Mouse (Mus musculus) heart, postnatal 36 days (tissue): ENCODE results near the gene Fabp3. TPM values are rescaled to one million over a fixed set of nuclear protein-coding genes. Genes with fewer than 3 reads are reported as not detected.
A peak's percentile ranks its signal among the peaks of the same experiment; 100 is the strongest.

Experiments used
- DNase-seq, 2 experiments: peaks; one replicate each; pipeline ENCODE4 v3.0.0; 2021 to 2022
- intact Hi-C: fragments of 180-260 bp; cut with DNase I; formaldehyde crosslinking; loops from one replicate; pipeline ENCODE4 v1.15.1; 2025
- total RNA-seq, 2 experiments: library from RNA; stranded (reverse); gene quantifications; 2 replicates each; pipeline ENCODE4 v1.2.3; 2021

The Fabp3 gene
- 1,000 to 10,000 TPM; 6,013 to 6,518 TPM for total RNA-seq

- DNase-seq = peak; percentile 66 to 69
- intact Hi-C loops = no loop called here
These were observed at the start of gene Fabp3, which contains the start of gene Gm10570 for GRCm38 (mm10) chr4:130308231-130309081. Gene Fabp3, plus strand, starts transcription at chr4:130308595. Gene Gm10570, minus strand, starts transcription at chr4:130308674.

- intact Hi-C loops = no loop called here
- no peak for DNase-seq
These were observed 48.0 kb upstream of the Fabp3 start for GRCm38 (mm10) chr4:130260406-130260805.

GRCm38 (mm10) chr4:130264131-130264530 is 44.3 kb upstream of the Fabp3 start:
- intact Hi-C loops = loop anchor here (1.0 kb wide), 1 partner anchor 28 kb away; no protein-coding TSS in a partner anchor
- no peak for DNase-seq

DNA sequence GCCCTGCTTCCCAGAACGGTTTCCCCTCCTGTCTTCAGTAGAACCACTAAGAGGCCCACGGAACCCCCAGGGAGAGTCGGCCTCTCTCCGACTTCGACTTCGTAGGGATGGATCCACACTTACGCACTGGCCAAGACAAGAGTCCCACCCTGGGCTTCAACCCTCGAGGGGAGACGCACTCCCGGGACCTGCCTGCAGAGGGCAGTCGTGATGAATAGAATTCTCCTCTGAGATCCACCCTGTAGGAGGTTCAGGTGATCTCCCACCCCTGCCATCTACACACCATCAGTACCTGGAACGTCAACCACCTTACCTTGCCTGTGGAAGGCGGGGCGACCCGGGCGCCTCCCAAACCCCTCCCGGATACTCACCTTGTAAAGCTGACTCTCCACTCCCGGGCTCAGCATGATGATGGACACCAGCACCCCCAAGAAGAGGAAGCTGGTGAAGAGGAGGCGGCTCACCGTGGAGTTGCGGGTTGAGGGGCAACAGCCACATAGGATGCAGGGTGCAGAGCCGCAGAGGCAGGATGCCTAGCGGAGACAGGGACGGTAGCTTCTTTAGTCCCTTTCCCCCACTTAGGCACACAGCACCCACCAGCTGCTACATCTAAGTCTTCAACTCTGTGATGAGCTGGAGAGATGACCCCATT is 43.6 kb upstream of the Fabp3 start:
- DNase-seq = peak; percentile 62 to 76

GRCm38 (mm10) chr4:130266601-130267000 is 41.8 kb upstream of the Fabp3 start:
- no peak for DNase-seq
- intact Hi-C loops = no loop called here

More for the DNA sequence above, 43.6 kb upstream of the Fabp3 start:
- intact Hi-C loops = loop anchor here (1.0 kb wide), 1 partner anchor 27 kb away; no protein-coding TSS in a partner anchor

DNA sequence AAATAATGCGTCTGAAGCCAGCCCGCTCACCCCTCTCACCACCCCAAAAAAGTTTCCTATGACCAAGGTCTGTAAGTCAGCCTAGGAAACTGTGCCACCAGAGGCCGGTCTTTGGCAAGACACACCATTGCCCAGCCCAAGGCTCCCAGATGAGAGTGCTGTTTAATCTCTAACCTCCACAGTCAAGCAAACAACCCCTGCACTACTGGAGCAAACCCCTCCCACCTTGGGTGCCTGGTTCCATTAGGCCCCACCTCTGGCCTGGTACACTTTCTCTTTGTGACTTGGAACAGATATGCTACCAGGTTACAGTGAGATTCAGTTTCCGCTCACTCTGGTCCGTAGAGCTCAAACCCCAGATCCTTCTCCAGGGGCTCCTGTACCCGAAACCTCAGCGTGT is 41.3 kb upstream of the Fabp3 start:
- DNase-seq = no peak
- intact Hi-C loops = no loop called here

DNA sequence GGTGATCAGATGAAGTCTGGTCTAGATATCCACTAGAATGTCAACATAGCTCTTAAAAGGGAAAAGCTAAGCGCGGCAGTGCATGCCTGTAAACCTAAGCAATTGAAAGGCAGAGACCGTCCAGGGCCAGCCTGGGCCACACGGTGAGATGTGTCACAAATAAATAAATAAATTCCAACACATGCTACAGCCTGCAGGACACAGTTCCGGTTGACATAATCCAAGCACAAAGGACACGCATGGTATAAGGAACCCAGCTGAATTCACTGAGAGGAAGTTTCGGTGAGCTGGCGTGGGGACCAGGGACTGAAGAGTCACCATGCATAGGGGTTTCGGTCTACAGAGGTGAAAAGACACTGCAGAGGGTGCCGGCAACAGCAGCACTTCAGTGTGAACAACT is 39.7 kb upstream of the Fabp3 start:
- DNase-seq = no peak
- intact Hi-C loops = no loop called here

- no peak for DNase-seq
These were observed 38.3 kb upstream of the Fabp3 start for GRCm38 (mm10) chr4:130270089-130270488.

GRCm38 (mm10) chr4:130270611-130271347 is 37.6 kb upstream of the Fabp3 start:
- intact Hi-C loops = no loop called here
- DNase-seq = no peak

More at GRCm38 (mm10) chr4:130270089-130270488, 38.3 kb upstream of the Fabp3 start:
- intact Hi-C loops = no loop called here

- DNase-seq = no peak
- intact Hi-C loops = no loop called here
These were observed 34.6 kb upstream of the Fabp3 start for GRCm38 (mm10) chr4:130273698-130274345.

GRCm38 (mm10) chr4:130274346-130275015 is 33.9 kb upstream of the Fabp3 start:
- intact Hi-C loops = no loop called here
- DNase-seq = no peak

GRCm38 (mm10) chr4:130275016-130275822 is 33.2 kb upstream of the Fabp3 start:
- intact Hi-C loops = no loop called here
- DNase-seq = no peak

DNA sequence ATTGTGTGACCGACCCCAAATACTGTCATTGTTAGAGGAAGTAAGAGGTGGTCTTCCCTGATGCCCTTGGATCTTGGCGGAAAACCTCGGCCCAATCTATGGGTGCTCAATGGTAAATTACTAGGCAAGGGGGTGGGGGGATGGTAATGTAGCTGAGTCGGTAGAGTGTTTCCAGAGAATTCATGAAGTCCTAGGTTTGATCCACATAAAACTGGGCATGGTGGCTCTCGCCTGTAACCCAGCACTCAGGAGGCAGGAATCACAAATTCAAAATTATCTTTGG is 32.6 kb upstream of the Fabp3 start:
- intact Hi-C loops = no loop called here
- no peak for DNase-seq

DNA sequence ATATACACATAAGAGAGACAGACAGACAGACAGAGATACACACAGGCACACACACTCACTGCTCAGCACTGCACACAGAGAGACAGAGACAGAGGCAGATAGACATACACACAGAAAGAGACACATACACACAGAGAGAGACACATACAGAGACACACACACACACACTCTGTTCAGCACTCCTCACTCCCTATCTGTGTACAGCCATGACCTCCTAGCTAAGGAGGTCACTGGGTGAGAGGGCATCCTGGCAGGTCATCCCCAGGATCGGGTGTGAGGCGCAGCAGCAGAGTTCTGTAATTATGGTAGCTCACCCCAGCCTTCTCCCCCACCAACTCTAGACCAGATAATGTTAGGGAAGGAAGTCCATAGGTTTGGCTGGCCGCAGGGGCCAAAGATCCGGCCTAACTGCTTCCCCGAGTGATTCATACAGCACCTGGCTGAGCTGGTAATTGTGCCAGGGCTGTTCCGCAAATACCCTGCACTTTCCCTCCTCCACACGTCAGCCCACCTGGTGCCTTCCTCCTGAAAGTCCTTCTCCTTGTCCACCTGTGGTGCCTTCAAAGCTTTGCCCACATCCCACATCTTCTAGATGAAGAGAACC is 31.7 kb upstream of the Fabp3 start:
- intact Hi-C loops = no loop called here
- DNase-seq = no peak

GRCm38 (mm10) chr4:130279105-130279504 is 29.3 kb upstream of the Fabp3 start, which contains the start of gene Serinc2:
Gene Serinc2, minus strand, starts transcription at chr4:130279205.
- DNase-seq = no peak
- intact Hi-C loops = no loop called here

DNA sequence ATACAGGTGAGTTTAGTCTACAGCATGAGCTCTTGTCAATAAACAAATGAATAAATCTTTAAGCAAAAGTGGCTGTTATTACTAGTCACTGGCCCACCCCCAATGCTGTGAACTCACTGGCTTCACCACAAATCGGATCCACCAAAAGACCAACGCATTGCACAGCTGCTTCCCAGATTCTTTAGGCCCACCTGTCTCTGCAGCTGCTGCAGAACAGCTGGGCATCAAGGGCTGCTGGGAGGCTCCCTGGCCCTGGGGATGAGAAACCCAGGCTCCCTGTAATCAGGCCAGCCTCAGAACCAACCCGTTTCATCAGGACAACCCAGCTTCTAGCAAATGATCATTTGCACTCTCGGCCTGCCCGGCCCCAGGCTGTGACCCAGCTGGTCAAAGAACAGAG is 25.5 kb upstream of the Fabp3 start:
- DNase-seq = no peak
- intact Hi-C loops = no loop called here

DNA sequence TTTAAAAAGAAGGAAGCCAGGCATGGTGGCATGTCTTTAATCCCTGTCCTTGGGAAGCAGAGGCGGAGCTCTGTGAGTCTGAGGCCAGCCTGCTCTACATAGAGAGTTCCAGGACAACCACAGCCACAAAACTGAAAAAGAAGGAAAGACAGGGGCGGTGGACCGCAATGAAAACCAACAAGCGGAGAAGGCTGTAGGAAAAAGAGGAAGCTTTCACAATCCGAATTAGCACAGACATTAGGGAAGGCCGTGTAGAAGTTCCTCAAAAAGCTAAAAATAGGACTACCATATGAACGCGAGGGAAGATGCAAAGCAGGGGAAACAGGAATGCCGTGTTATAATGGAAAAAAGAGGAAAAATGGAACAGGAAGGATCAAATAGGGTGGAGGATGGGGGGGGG is 24.6 kb upstream of the Fabp3 start:
- DNase-seq = no peak
- intact Hi-C loops = no loop called here

GRCm38 (mm10) chr4:130286531-130286930 is 21.9 kb upstream of the Fabp3 start:
- intact Hi-C loops = no loop called here
- DNase-seq = no peak

GRCm38 (mm10) chr4:130289824-130290223 is 18.6 kb upstream of the Fabp3 start:
- intact Hi-C loops = no loop called here
- DNase-seq = no peak
